Mouse (Mus musculus) heart, embryonic 14.5 days (tissue): ENCODE results near the gene Pdlim4. TPM values are rescaled to one million over a fixed set of nuclear protein-coding genes. Genes with fewer than 3 reads are reported as not detected.

Experiments
- ATAC-seq: fragments of 200-750 bp; cut with Nextera tagmentation; 2 replicates; pipeline ENCODE4 v1.8.0; 2017; ENCODE audit warnings: low read depth, moderate TSS enrichment; ENCODE audit not compliant: insufficient number of reproducible peaks, insufficient read depth, low FRiP score
- H3K27ac ChIP-seq, 2 experiments: fragments of 200-500 bp in 1 of 2; fragments of 300-500 bp in 1 of 2; sonication (generic) in 1 of 2; replicated peaks in 1 of 2; 2 replicates each; pipeline ENCODE4 v1.5.1; 2012 to 2014; ENCODE audit warnings: low read depth in 2 of 2, low read length in 2 of 2, control low read depth in 1 of 2, mild to moderate bottlenecking in 1 of 2, mixed read lengths in 1 of 2; ENCODE audit not compliant: control insufficient read depth in 1 of 2, insufficient read depth in 1 of 2
- H3K27me3 ChIP-seq: fragments of 300-500 bp; sonication (generic); 2 replicates; pipeline ENCODE4 v1.6.1; 2014; ENCODE audit warnings: mild to moderate bottlenecking, low read length, control low read depth; ENCODE audit not compliant: control insufficient read depth, insufficient read depth
- H3K36me3 ChIP-seq: fragments of 300-500 bp; sonication (generic); 2 replicates; pipeline ENCODE4 v1.6.1; 2014; ENCODE audit warnings: mild to moderate bottlenecking, control low read depth, low read length, mixed read lengths; ENCODE audit not compliant: control insufficient read depth, insufficient read depth
- H3K4me1 ChIP-seq, 2 experiments: fragments of 200-500 bp in 1 of 2; fragments of 300-500 bp in 1 of 2; sonication (generic) in 1 of 2; 2 replicates each; pipeline ENCODE4 v1.6.1; 2012 to 2014; ENCODE audit warnings: low read length in 2 of 2, control low read depth in 1 of 2, mixed read lengths in 1 of 2; ENCODE audit not compliant: control insufficient read depth in 2 of 2, insufficient read depth in 2 of 2
- H3K4me2 ChIP-seq: fragments of 300-500 bp; sonication (generic); 2 replicates; pipeline ENCODE4 v1.6.1; 2014; ENCODE audit warnings: mild to moderate bottlenecking, low read length
- H3K4me3 ChIP-seq, 2 experiments: fragments of 200-500 bp in 1 of 2; fragments of 300-500 bp in 1 of 2; sonication (generic) in 1 of 2; 2 replicates each; pipeline ENCODE4 v1.5.1; 2012 to 2014; ENCODE audit warnings: low read length in 2 of 2, mild to moderate bottlenecking in 2 of 2, control low read depth in 1 of 2, low read depth in 1 of 2, moderate library complexity in 1 of 2; ENCODE audit not compliant: control insufficient read depth in 1 of 2, insufficient read depth in 1 of 2
- H3K9ac ChIP-seq: fragments of 300-500 bp; sonication (generic); 2 replicates; pipeline ENCODE4 v1.6.1; 2014; ENCODE audit warnings: mild to moderate bottlenecking, low read length
- H3K9me3 ChIP-seq: fragments of 300-500 bp; sonication (generic); 2 replicates; pipeline ENCODE4 v1.6.1; 2016; ENCODE audit warnings: low read length, control low read depth; ENCODE audit not compliant: control insufficient read depth
- WGBS: fragments of 180-500 bp; shearing (Covaris S2); extraction: QIAGEN DNeasy Blood & Tissue Kit; methylation state at CpG from one replicate; pipeline ENCODE4 v1.1.7; 2014; 5-methylcytosine and 5-hydroxymethylcytosine counted together
- polyA plus RNA-seq: library from polyadenylated mRNA; unstranded; fragments of >200 nt; fragmentation: Nextera tagmentation; extraction: Ambion mirVana; gene quantifications from 2 replicates; pipeline ENCODE4 v1.2.1, GENCODE M21; 2014

Pdlim4 gene
- polyA plus RNA-seq, 1 experiment from 2014 or later = 14.6 TPM

- peaks cover 49 to 75% of the 10 kb centered on the region in 2 experiments for H3K4me1 ChIP-seq
These were observed 44.1 kb upstream of the Pdlim4 start for GRCm38 (mm10) chr11:54112920-54113319.

GRCm38 (mm10) chr11:54111976-54112741 is 43.3 kb upstream of the Pdlim4 start:
- 62% methylated on average over 21 of the region's 21 CpGs for WGBS
- Histone ChIP-seq H3K27me3 (no peaks in the 10 kb centered on the region), H3K4me1 (peaks cover 49 to 78% of the 10 kb centered on the region in 2 experiments), H3K9ac (peak overlapping the region; percentile 47), H3K27ac (peak overlapping the region; percentile 72 to 92), H3K4me2 (peak overlapping the region; percentile 49), H3K4me3 (no peak overlapping the region), H3K36me3 (peaks cover 30% of the 10 kb centered on the region), H3K9me3 (no peaks in the 10 kb centered on the region)
- ATAC-seq = no peak

More at GRCm38 (mm10) chr11:54112920-54113319, 44.1 kb upstream of the Pdlim4 start:
- H3K9ac ChIP-seq = peak overlapping the region; percentile 66
- H3K27me3 ChIP-seq = no peaks in the 10 kb centered on the region
- under 1% methylated on average over 10 of the region's 10 CpGs for WGBS
- H3K27ac ChIP-seq = peak overlapping the region; percentile 84 to 92
- peak overlapping the region; percentile 5 to 13; a peak in 3 of 4 replicates for H3K4me3 ChIP-seq
- ATAC-seq = peak; percentile 95
- H3K4me2 ChIP-seq = peak overlapping the region; percentile 53
- peaks cover 38% of the 10 kb centered on the region for H3K36me3 ChIP-seq
- no peaks in the 10 kb centered on the region for H3K9me3 ChIP-seq

GRCm38 (mm10) chr11:54111291-54111690 is 42.5 kb upstream of the Pdlim4 start:
- Histone ChIP-seq H3K4me1 (peaks cover 51 to 78% of the 10 kb centered on the region in 2 experiments), H3K27ac (peak overlapping the region in 1 of 2 experiments; percentile 92; a peak in 1 of 4 replicates)

GRCm38 (mm10) chr11:54108894-54109293 is 40.1 kb upstream of the Pdlim4 start:
- H3K9ac ChIP-seq = 0 out of 2 replicates have a peak overlapping the region, but pooled peaks have one; percentile 34
- ATAC-seq = peak; percentile 24; the same call in 1 of the 2 replicates
- H3K27ac ChIP-seq = peak overlapping the region; percentile 68 to 78

More at GRCm38 (mm10) chr11:54111291-54111690, 42.5 kb upstream of the Pdlim4 start:
- Histone ChIP-seq H3K9ac (no peak overlapping the region), H3K4me2 (no peak overlapping the region), H3K4me3 (no peak overlapping the region), H3K36me3 (peaks cover 21% of the 10 kb centered on the region), H3K27me3 (no peaks in the 10 kb centered on the region), H3K9me3 (no peaks in the 10 kb centered on the region)
- ATAC-seq = no peak
- WGBS = 84% methylated on average over 7 of the region's 7 CpGs

GRCm38 (mm10) chr11:54108131-54108530 is 39.3 kb upstream of the Pdlim4 start:
- peak overlapping the region; percentile 68 to 78 for H3K27ac ChIP-seq
- H3K9me3 ChIP-seq = no peaks in the 10 kb centered on the region
- no peaks in the 10 kb centered on the region for H3K27me3 ChIP-seq
- 83% methylated on average over 3 of the region's 3 CpGs for WGBS
- H3K4me1 ChIP-seq = peaks cover 47 to 60% of the 10 kb centered on the region in 2 experiments
- no peak for ATAC-seq
- peaks cover 15% of the 10 kb centered on the region for H3K36me3 ChIP-seq
- H3K9ac ChIP-seq = peak overlapping the region; percentile 34; the same call in 1 of the 2 replicates
- no peak overlapping the region for H3K4me2 ChIP-seq
- no peak overlapping the region for H3K4me3 ChIP-seq

More at GRCm38 (mm10) chr11:54108894-54109293, 40.1 kb upstream of the Pdlim4 start:
- Histone ChIP-seq H3K9me3 (no peaks in the 10 kb centered on the region), H3K4me3 (no peak overlapping the region), H3K36me3 (peaks cover 15% of the 10 kb centered on the region), H3K27me3 (no peaks in the 10 kb centered on the region), H3K4me1 (peaks cover 46 to 60% of the 10 kb centered on the region in 2 experiments), H3K4me2 (no peak overlapping the region)
- 18% methylated on average over 5 of the region's 5 CpGs for WGBS

GRCm38 (mm10) chr11:54107239-54107638 is 38.4 kb upstream of the Pdlim4 start:
- Histone ChIP-seq H3K9ac (no peak overlapping the region), H3K27me3 (no peaks in the 10 kb centered on the region), H3K27ac (no peak overlapping the region), H3K4me1 (peaks cover 50 to 63% of the 10 kb centered on the region in 2 experiments), H3K9me3 (no peaks in the 10 kb centered on the region), H3K36me3 (peaks cover 15% of the 10 kb centered on the region), H3K4me2 (no peak overlapping the region), H3K4me3 (no peak overlapping the region)
- WGBS = 90% methylated on average over 7 of the region's 7 CpGs
- no peak for ATAC-seq

GRCm38 (mm10) chr11:54106676-54107075 is 37.9 kb upstream of the Pdlim4 start:
- H3K27me3 ChIP-seq = no peaks in the 10 kb centered on the region
- H3K27ac ChIP-seq = no peak overlapping the region
- ATAC-seq = no peak
- H3K36me3 ChIP-seq = peaks cover 11% of the 10 kb centered on the region
- H3K4me3 ChIP-seq = no peak overlapping the region
- H3K4me1 ChIP-seq = peaks cover 52 to 63% of the 10 kb centered on the region in 2 experiments
- no peaks in the 10 kb centered on the region for H3K9me3 ChIP-seq
- no peak overlapping the region for H3K4me2 ChIP-seq
- H3K9ac ChIP-seq = no peak overlapping the region
- WGBS = 85% methylated on average over 3 of the region's 3 CpGs
